9 mouse cellular contexts compared by ENCODE assay signal in genomic region chr1:179451211-179451610, GRCm38 (mm10).
DNase-seq lines count a peak whose midpoint lies in the region; ATAC-seq lines count a peak whose summit lies in the region.
"Had no signal": no experiment of that assay in that cellular context is flagged by ENCODE, and none has a peak within 500 bp of the region (broad histone marks: within the 10 kb centered on the region; RNA-seq: fewer than 3 reads in every experiment).

No protein-coding gene starts in this region.

- H3K27me3 ChIP-seq in splenic B cell, adult 2 months (ENCODE audit: control insufficient read depth, insufficient read depth, low read length, poor library complexity, severe bottlenecking) = no peaks in the 10 kb centered on the region

- intact Hi-C loops in heart, postnatal 14 days (cut with DNase I) = no loop called here

- DNase-seq in heart, postnatal 4 days = peak; percentile 44
- no peak for DNase-seq in heart, postnatal 14 days
- peak; percentile 14 for DNase-seq in ovary, postnatal 14 days (ENCODE audit: low spot score)
- DNase-seq in ovary, adult 18-20 months (ENCODE audit: low spot score) = no peak
- peak; percentile 74 for DNase-seq in ZHBTc4 (ENCODE audit: low read depth, low spot score)
- peak; percentile 41 for DNase-seq in splenic B cell, adult 2 months (ENCODE audit: low read depth, low spot score)
- DNase-seq in heart, adult 9 months (ENCODE audit: low spot score in 2 of 2) = no peak
- DNase-seq: gastrocnemius, postnatal 10 days had no signal

- no peak for ATAC-seq in erythroid progenitor cell, adult 5-6 weeks (replicated peaks; ENCODE audit: low FRiP score, poor library complexity, severe bottlenecking)

- no peaks in the 10 kb centered on the region for H3K36me3 ChIP-seq in splenic B cell, adult 2 months (ENCODE audit: control insufficient read depth, insufficient read depth, low read length, poor library complexity, severe bottlenecking)

Comparison
In these comparisons a context has a peak if more than half of its experiments do, and no peak if none do; other contexts are left out.
1. DNase-seq: peak in heart, postnatal 4 days (single experiment), ovary, postnatal 14 days (single experiment), ZHBTc4 (single experiment) and splenic B cell, adult 2 months (single experiment); none in heart, postnatal 14 days (0 of 2), ovary, adult 18-20 months (single experiment) and heart, adult 9 months (0 of 2).